Mouse (Mus musculus) stomach, embryonic 15.5 days (tissue): ENCODE measurements around the gene 4930558K02Rik. TPM values are rescaled to one million over a fixed set of nuclear protein-coding genes. Genes with fewer than 3 reads are reported as not detected.

Experiments
- ATAC-seq: fragments of 200-750 bp; cut with Nextera tagmentation; 2 replicates; pipeline ENCODE4 v1.8.0; 2017; ENCODE audit warnings: low read depth, moderate number of reproducible peaks, moderate TSS enrichment; ENCODE audit not compliant: insufficient read depth, low FRiP score
- H3K27ac ChIP-seq: fragments of 300-500 bp; sonication (generic); 2 replicates; pipeline ENCODE4 v1.5.1; 2015; ENCODE audit warnings: mild to moderate bottlenecking, inconsistent platforms
- H3K27me3 ChIP-seq: fragments of 300-500 bp; sonication (generic); replicated peaks from 2 replicates; pipeline ENCODE4 v1.6.1; 2015; ENCODE audit warnings: inconsistent platforms
- H3K36me3 ChIP-seq: fragments of 300-500 bp; sonication (generic); 2 replicates; pipeline ENCODE4 v1.6.1; 2015; ENCODE audit warnings: inconsistent platforms
- H3K4me1 ChIP-seq: fragments of 300-500 bp; sonication (generic); 2 replicates; pipeline ENCODE4 v1.6.1; 2015; ENCODE audit warnings: inconsistent platforms
- H3K4me2 ChIP-seq: fragments of 300-500 bp; sonication (generic); 2 replicates; pipeline ENCODE4 v1.6.1; 2015; ENCODE audit warnings: mild to moderate bottlenecking, inconsistent platforms
- H3K4me3 ChIP-seq: fragments of 300-500 bp; sonication (generic); replicated peaks from 2 replicates; pipeline ENCODE4 v1.5.1; 2015; ENCODE audit warnings: inconsistent platforms
- H3K9ac ChIP-seq: fragments of 300-500 bp; sonication (generic); 2 replicates; pipeline ENCODE4 v1.6.1; 2015; ENCODE audit warnings: inconsistent platforms
- H3K9me3 ChIP-seq: fragments of 300-500 bp; sonication (generic); 2 replicates; pipeline ENCODE4 v1.6.1; 2016; ENCODE audit warnings: inconsistent platforms
- WGBS: fragments of 180-500 bp; shearing (Covaris S2); methylation state at CpG from one replicate; pipeline ENCODE4 v1.1.7; 2015; 5-methylcytosine and 5-hydroxymethylcytosine counted together
- polyA plus RNA-seq: library from polyadenylated mRNA; unstranded; fragments of >200 nt; fragmentation: Nextera tagmentation; extraction: Ambion mirVana; gene quantifications from 2 replicates; pipeline ENCODE4 v1.2.1, GENCODE M21; 2015

4930558K02Rik gene
- not detected in 2 replicates for polyA plus RNA-seq

GRCm38 (mm10) chr1:161979536-161979935 lies at the start of gene 4930558K02Rik:
TSS of gene 4930558K02Rik (minus strand) at chr1:161979636.
- 72% methylated on average over 1 of the region's 1 CpGs for WGBS
- Histone ChIP-seq H3K9me3 (no peaks in the 10 kb centered on the region), H3K4me2 (no peak within 1 kb of the TSS), H3K4me3 (no peak within 1 kb of the TSS), H3K36me3 (no peaks in the 10 kb centered on the region), H3K9ac (no peak within 1 kb of the TSS), H3K4me1 (peaks cover 17% of the 10 kb centered on the region), H3K27ac (no peak within 1 kb of the TSS), H3K27me3 (no peaks in the 10 kb centered on the region)
- ATAC-seq: no peak

GRCm38 (mm10) chr1:162023681-162024270 lies 44.3 kb upstream of the 4930558K02Rik start:
- Histone ChIP-seq H3K4me1 (0 out of 2 replicates have a peak, but pooled peaks cover 5% of the 10 kb centered on the region), H3K9me3 (no peaks in the 10 kb centered on the region), H3K9ac (no peak overlapping the region), H3K27ac (no peak overlapping the region), H3K36me3 (no peaks in the 10 kb centered on the region), H3K4me3 (no peak overlapping the region), H3K4me2 (no peak overlapping the region), H3K27me3 (no peaks in the 10 kb centered on the region)
- ATAC-seq: no peak
- WGBS: 56% methylated on average over 8 of the region's 8 CpGs

GRCm38 (mm10) chr1:162020766-162021165 lies 41.3 kb upstream of the 4930558K02Rik start:
- no peak for ATAC-seq
- Histone ChIP-seq H3K27ac (peak overlapping the region; percentile 21; the same call in 1 of the 2 replicates), H3K36me3 (no peaks in the 10 kb centered on the region), H3K4me1 (0 out of 2 replicates have a peak, but pooled peaks cover 19% of the 10 kb centered on the region), H3K4me3 (no peak overlapping the region), H3K27me3 (no peaks in the 10 kb centered on the region), H3K9me3 (no peaks in the 10 kb centered on the region), H3K9ac (no peak overlapping the region), H3K4me2 (no peak overlapping the region)
- WGBS: 62% methylated on average over 4 of the region's 4 CpGs

GRCm38 (mm10) chr1:162020303-162020731 lies 40.9 kb upstream of the 4930558K02Rik start:
- H3K4me1 ChIP-seq: 0 out of 2 replicates have a peak, but pooled peaks cover 19% of the 10 kb centered on the region
- peak; percentile 52; the same call in 1 of the 2 replicates for ATAC-seq
- 42% methylated on average over 7 of the region's 7 CpGs for WGBS
- H3K4me3 ChIP-seq: no peak overlapping the region
- peak overlapping the region; percentile 58; the same call in 1 of the 2 replicates for H3K27ac ChIP-seq
- no peak overlapping the region for H3K9ac ChIP-seq
- no peaks in the 10 kb centered on the region for H3K36me3 ChIP-seq
- no peaks in the 10 kb centered on the region for H3K27me3 ChIP-seq
- no peak overlapping the region for H3K4me2 ChIP-seq
- no peaks in the 10 kb centered on the region for H3K9me3 ChIP-seq

GRCm38 (mm10) chr1:162018601-162018977 lies 39.2 kb upstream of the 4930558K02Rik start:
- H3K4me3 ChIP-seq: no peak overlapping the region
- no peaks in the 10 kb centered on the region for H3K9me3 ChIP-seq
- peaks cover 23% of the 10 kb centered on the region; the same call in 1 of the 2 replicates for H3K4me1 ChIP-seq
- no peaks in the 10 kb centered on the region for H3K36me3 ChIP-seq
- ATAC-seq: no peak
- H3K9ac ChIP-seq: no peak overlapping the region
- 53% methylated on average over 6 of the region's 6 CpGs for WGBS
- H3K27ac ChIP-seq: peak overlapping the region; percentile 86
- no peaks in the 10 kb centered on the region for H3K27me3 ChIP-seq
- H3K4me2 ChIP-seq: no peak overlapping the region

GRCm38 (mm10) chr1:162017975-162018600 lies 38.7 kb upstream of the 4930558K02Rik start:
- WGBS: 24% methylated on average over 13 of the region's 13 CpGs
- no peaks in the 10 kb centered on the region for H3K36me3 ChIP-seq
- H3K9ac ChIP-seq: no peak overlapping the region
- no peaks in the 10 kb centered on the region for H3K9me3 ChIP-seq
- H3K4me1 ChIP-seq: peaks cover 23% of the 10 kb centered on the region; the same call in 1 of the 2 replicates
- no peak for ATAC-seq
- no peaks in the 10 kb centered on the region for H3K27me3 ChIP-seq
- H3K4me3 ChIP-seq: no peak overlapping the region
- H3K27ac ChIP-seq: peak overlapping the region; percentile 86
- no peak overlapping the region for H3K4me2 ChIP-seq

GRCm38 (mm10) chr1:162016982-162017381 lies 37.5 kb upstream of the 4930558K02Rik start:
- no peaks in the 10 kb centered on the region for H3K27me3 ChIP-seq
- no peak overlapping the region for H3K4me2 ChIP-seq
- no peak overlapping the region for H3K9ac ChIP-seq
- no peaks in the 10 kb centered on the region for H3K36me3 ChIP-seq
- no peak overlapping the region for H3K4me3 ChIP-seq
- H3K9me3 ChIP-seq: no peaks in the 10 kb centered on the region
- 16% methylated on average over 7 of the region's 7 CpGs for WGBS
- H3K27ac ChIP-seq: peak overlapping the region; percentile 86
- ATAC-seq: no peak; the same call in 1 of the 2 replicates
- H3K4me1 ChIP-seq: peaks cover 23% of the 10 kb centered on the region; the same call in 1 of the 2 replicates

- H3K27ac ChIP-seq: peak overlapping the region; percentile 86; the same call in 1 of the 2 replicates
- WGBS: 35% methylated on average over 8 of the region's 8 CpGs
These were observed 35.9 kb upstream of the 4930558K02Rik start for GRCm38 (mm10) chr1:162015247-162015862.

GRCm38 (mm10) chr1:162013561-162013960 lies 34.1 kb upstream of the 4930558K02Rik start:
- Histone ChIP-seq H3K4me1 (peaks cover 25% of the 10 kb centered on the region), H3K36me3 (no peaks in the 10 kb centered on the region)

More at GRCm38 (mm10) chr1:162015247-162015862, 35.9 kb upstream of the 4930558K02Rik start:
- no peaks in the 10 kb centered on the region for H3K27me3 ChIP-seq
- no peak for ATAC-seq
- H3K9me3 ChIP-seq: no peaks in the 10 kb centered on the region
- H3K9ac ChIP-seq: no peak overlapping the region
- H3K4me1 ChIP-seq: peaks cover 23% of the 10 kb centered on the region; the same call in 1 of the 2 replicates
- no peak overlapping the region for H3K4me2 ChIP-seq
- H3K4me3 ChIP-seq: no peak overlapping the region
- no peaks in the 10 kb centered on the region for H3K36me3 ChIP-seq

GRCm38 (mm10) chr1:162011523-162012245 lies 32.2 kb upstream of the 4930558K02Rik start:
- ATAC-seq: no peak
- no peaks in the 10 kb centered on the region for H3K27me3 ChIP-seq
- 68% methylated on average over 16 of the region's 16 CpGs for WGBS
- no peak overlapping the region for H3K9ac ChIP-seq
- peaks cover 16% of the 10 kb centered on the region for H3K4me1 ChIP-seq
- H3K4me2 ChIP-seq: no peak overlapping the region
- H3K27ac ChIP-seq: peak overlapping the region; percentile 21; the same call in 1 of the 2 replicates
- H3K4me3 ChIP-seq: no peak overlapping the region
- H3K36me3 ChIP-seq: no peaks in the 10 kb centered on the region
- H3K9me3 ChIP-seq: no peaks in the 10 kb centered on the region

More at GRCm38 (mm10) chr1:162013561-162013960, 34.1 kb upstream of the 4930558K02Rik start:
- no peaks in the 10 kb centered on the region for H3K9me3 ChIP-seq
- H3K4me3 ChIP-seq: no peak overlapping the region
- H3K9ac ChIP-seq: no peak overlapping the region
- no peak for ATAC-seq
- WGBS: 57% methylated on average over 4 of the region's 4 CpGs
- H3K4me2 ChIP-seq: no peak overlapping the region
- no peaks in the 10 kb centered on the region for H3K27me3 ChIP-seq
- H3K27ac ChIP-seq: no peak overlapping the region

- Histone ChIP-seq H3K4me2 (peak overlapping the region; percentile 16; the same call in 1 of the 2 replicates), H3K9ac (no peak overlapping the region), H3K36me3 (no peaks in the 10 kb centered on the region), H3K9me3 (no peaks in the 10 kb centered on the region), H3K4me1 (peaks cover 10% of the 10 kb centered on the region), H3K27me3 (no peaks in the 10 kb centered on the region), H3K27ac (peak overlapping the region; percentile 81), H3K4me3 (no peak overlapping the region)
- no peak for ATAC-seq
- WGBS: 53% methylated on average over 8 of the region's 8 CpGs
These were observed 29.6 kb upstream of the 4930558K02Rik start for GRCm38 (mm10) chr1:162009086-162009485.
